Mouse (Mus musculus) mouse trophoblast stem cell (cell line): ENCODE data around the gene Cass4.

Experiments
- in situ Hi-C, 2 experiments: fragments of 300-500 bp; cut with MseI, MboI; formaldehyde crosslinking; loops; 2 replicates in 1 of 2; 3 replicates in 1 of 2; pipeline ENCODE4 v1.15.1; 2025

The Cass4 gene

DNA sequence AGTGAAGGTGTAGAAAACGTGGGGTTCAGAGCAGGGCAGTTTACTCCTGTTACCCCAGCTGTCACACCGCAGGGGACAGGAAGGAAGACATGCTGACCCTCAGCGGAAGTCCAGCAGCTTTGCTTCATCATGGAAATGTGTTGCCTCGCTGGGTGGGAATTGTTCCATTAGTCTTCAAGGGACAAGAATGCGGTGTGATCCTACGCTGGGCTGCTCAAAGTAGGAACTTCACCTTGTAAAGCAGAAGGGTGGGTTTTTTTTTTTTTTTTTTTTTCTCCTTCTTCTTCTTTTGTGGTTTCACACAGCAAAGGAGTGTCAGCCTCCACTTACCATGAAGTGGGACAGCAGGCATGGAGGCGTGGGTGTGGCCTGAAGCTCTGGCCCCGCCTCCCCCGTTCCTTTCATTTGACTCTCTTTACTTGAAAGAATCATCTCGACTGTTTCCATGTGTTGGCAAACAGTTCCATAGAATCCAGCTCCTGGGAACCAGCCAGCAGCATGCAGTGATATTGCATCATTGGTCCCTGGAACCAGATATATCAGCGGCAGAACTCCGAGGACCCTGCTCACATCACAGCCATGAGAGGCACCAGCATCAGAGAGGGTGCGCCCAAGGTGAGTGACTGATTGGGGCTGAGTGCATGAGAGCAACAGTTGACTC lies at the start of gene Cass4:
Gene Cass4 (plus strand): TSS at position 404 of the 661 bp plus-strand sequence.
- in situ Hi-C loops: no loop called here

DNA sequence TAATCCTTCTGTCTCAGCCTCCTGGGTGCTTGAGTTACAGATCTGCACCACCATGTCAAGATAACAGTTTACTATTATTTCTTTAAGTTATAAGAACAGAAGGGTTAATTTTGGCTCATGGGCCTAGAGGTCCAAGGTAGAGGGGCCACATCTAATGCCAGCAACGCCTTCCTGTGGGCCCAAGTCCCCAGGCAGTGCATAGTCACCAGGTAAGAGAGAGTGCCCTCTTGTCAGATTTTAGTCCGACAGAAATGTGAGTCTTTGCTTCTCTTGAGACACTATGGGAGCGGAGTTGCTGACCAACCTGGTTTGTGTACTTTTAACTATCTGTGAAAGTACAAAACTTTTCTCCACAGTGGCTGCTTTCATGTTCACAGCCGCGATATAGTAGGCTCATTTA lies 48.9 kb upstream of the Cass4 start:
- in situ Hi-C loops: no loop called here

- in situ Hi-C loops: no loop called here
Measured at GRCm38 (mm10) chr2:172345258-172345738, 48.3 kb upstream of the Cass4 start, which contains the start of gene Fam210b. Fam210b (plus strand) TSS chr2:172345565.

GRCm38 (mm10) chr2:172346034-172346929 lies 47.3 kb upstream of the Cass4 start:
- in situ Hi-C loops: no loop called here

GRCm38 (mm10) chr2:172346933-172347611 lies 46.5 kb upstream of the Cass4 start:
- in situ Hi-C loops: no loop called here

GRCm38 (mm10) chr2:172348297-172348950 lies 45.2 kb upstream of the Cass4 start:
- in situ Hi-C loops: no loop called here

DNA sequence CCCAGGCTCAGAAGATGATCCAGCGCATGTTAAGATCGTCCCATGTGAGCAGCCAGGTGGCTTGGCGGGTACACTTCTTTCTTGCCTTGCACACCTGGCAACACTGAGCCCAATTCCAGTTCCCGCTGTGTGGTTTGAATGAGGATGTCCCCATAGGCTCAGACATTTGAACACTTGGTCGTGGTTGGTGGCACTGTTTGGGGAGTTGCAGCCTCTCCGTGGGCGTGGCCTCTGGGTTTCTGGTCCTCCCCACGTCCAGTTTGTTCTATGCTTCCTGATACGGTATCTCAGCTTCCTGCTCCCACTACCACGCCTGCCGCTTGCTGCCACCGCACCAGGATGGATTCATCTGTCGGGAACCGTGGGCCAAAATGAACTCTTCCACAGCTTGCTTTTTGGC lies 43.8 kb upstream of the Cass4 start:
- in situ Hi-C loops: no loop called here

GRCm38 (mm10) chr2:172350773-172351172 lies 42.8 kb upstream of the Cass4 start:
- in situ Hi-C loops: no loop called here

DNA sequence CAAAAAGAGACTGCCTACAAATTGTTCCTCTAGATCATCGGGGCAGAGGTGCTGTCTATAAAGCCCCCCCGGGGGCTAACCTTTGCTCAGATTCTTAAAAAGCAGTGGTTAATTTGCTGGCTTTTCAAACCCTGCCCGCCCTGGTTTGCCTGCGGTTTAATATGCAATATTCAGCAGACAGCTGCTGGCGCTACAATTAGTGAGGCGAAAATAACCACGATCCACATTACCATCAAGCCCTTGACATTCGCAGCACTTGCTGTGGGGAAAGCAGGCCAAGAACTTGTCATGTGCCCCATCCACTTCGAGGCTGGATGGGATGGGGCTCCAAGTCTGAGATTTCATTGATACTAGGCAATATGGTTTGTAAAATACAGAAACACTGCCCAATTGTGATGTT lies 40.4 kb upstream of the Cass4 start:
- in situ Hi-C loops: no loop called here

DNA sequence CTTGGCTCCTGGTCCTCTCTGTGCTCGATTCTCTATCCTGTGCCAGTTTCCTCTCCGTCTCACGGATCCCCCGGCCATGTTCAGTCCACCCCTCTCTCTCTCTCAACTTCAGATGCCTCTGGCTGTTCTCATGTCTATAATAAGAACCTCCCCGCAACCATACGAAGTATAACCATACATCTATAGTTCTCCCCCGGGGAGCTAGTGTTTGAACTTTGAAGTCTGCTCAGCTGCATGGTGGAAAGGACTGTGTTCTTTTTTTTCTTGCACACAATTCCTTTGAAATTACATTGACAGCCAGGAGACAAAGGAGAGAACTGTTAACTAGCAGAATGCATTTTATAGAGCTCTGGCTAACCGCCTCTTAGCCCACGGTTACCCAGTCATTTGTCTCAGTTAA lies 38.8 kb upstream of the Cass4 start:
- in situ Hi-C loops: no loop called here

GRCm38 (mm10) chr2:172355833-172356232 lies 37.8 kb upstream of the Cass4 start:
- in situ Hi-C loops: no loop called here

DNA sequence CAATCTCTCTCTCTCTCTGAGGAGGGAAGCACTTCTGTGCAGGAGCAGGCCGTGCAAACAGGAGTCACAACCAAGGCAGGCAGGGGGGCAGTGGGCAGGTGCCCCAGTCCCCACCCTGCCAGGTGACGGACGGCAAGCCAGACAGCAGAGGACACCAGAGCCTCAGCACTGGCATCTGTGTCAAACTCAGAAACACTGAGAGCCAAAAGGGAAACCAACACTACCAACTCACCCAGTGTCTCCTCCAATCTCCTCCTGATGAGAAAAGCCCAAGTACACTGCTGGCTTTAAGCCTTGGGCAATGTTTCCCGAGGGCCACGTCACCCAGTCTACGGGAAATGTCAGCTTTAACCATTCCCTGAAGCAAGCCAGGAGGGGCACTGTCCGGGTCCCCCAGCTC lies 30.4 kb upstream of the Cass4 start:
- in situ Hi-C loops: no loop called here

GRCm38 (mm10) chr2:172370411-172371223 lies 23.0 kb upstream of the Cass4 start, which contains the start of the genes Aurka and Cstf1:
Aurka (minus strand) TSS chr2:172370535.
Cstf1 (plus strand) TSS chr2:172370681.
- in situ Hi-C loops: no loop called here

GRCm38 (mm10) chr2:172371258-172371657 lies 22.3 kb upstream of the Cass4 start:
- in situ Hi-C loops: no loop called here

DNA sequence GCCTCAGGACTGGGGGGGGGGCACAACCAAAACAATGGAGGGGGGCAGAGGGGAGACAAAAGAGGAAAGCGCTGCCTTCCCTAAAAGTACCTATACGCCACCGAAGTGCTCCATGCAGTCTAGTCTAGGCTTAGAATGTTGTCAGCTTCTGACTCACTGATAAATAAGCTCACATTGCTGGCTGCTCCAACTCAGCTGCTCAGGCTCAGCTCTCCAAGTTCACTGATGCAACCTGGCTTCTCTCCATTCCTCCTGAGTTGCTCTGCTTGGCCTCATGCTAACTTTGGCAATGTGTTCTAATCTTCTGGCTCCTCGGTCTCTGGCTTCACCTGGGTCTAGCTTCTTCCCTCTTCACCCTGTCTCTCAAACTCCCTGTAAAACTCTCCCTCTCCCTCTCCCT lies 17.0 kb upstream of the Cass4 start:
- in situ Hi-C loops: no loop called here

GRCm38 (mm10) chr2:172376999-172377515 lies 16.5 kb upstream of the Cass4 start:
- in situ Hi-C loops: no loop called here

DNA sequence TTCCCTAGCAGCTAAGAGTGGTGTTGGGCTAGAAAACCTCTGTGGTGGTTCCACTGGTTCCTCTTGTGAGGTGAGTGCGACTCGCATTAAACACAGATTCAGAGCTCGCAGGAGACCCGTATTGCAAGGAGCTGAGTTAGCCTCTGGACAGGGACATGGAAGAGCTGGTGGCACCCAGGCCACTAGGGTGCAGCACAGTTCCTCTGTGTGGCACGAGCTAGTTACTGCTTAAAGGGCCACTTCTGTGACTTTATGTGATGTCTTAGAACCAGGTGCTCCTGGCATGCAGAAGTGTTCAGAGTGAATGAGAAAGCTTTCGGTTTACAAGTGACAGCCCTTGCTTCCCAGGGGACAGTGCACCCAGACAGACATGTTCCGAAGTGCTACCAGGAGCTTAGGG lies 15.3 kb upstream of the Cass4 start:
- in situ Hi-C loops: no loop called here

DNA sequence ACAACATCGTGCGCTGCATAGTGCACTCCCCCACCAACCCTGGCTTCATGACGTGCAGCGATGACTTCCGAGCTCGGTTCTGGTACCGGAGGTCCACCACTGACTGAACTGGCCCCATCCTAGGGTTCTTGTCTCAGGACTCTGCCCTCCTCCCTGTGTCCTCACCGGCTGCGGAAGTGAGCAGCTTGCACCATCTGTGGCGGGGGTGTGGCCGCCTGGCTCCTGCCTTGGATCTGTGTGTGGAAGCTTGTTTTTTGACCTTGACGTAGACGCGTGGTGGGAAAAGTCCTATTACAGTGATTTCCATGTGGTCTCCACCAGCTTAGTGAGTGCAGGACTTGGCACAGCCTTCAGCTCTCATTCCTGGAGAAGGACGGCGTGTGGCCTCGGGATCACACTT lies 13.1 kb upstream of the Cass4 start:
- in situ Hi-C loops: no loop called here

DNA sequence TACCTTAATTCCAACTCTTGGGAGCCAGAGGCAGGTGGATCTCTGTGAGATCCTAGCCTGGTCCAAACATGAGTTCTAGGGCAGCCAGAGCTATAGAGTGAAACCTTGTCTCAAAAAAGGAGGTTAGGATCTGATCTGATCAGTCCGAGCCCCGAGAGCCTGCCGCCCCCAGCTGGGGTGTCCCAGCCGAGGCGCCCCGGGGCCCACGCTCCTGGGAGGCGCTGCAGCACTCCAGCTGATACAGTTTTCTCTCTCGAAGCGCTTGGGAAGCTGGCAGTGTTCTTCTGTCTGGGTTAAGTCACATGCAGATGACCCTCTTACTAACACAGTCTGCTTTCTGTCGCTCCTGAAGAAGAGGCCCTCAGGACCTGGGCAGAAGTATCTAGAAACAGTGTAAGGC lies 12.3 kb upstream of the Cass4 start:
- in situ Hi-C loops: no loop called here

DNA sequence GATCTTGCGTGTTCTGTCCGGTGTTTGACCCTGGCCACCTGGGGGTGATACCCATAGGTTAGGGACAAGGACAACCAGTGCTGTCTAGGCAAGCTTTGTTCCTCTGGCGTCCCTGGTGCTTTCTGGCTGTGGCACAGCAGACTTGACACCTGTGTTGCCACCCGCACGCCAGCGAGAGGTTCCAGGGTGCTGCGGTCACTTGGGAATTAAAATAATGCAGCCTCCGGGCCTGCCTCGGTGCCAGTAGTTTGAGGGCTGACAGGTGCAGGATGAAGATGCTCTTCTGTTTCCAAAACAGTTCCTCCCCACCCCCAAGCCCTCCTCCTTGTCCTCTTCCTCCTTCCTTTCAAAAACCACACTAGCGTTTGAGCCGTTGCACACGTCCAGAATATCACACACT lies 11.7 kb upstream of the Cass4 start:
- in situ Hi-C loops: no loop called here

- in situ Hi-C loops: no loop called here
Measured at GRCm38 (mm10) chr2:172384715-172385114, 8.9 kb upstream of the Cass4 start.
